Mouse (Mus musculus): ENCODE results near the gene Srebf1. TPM values are rescaled to one million over a fixed set of nuclear protein-coding genes. Genes with fewer than 3 reads are reported as not detected.

The Srebf1 gene
- polyA plus RNA-seq, 1 experiment from 2014 or later = 42.6 TPM

DNA sequence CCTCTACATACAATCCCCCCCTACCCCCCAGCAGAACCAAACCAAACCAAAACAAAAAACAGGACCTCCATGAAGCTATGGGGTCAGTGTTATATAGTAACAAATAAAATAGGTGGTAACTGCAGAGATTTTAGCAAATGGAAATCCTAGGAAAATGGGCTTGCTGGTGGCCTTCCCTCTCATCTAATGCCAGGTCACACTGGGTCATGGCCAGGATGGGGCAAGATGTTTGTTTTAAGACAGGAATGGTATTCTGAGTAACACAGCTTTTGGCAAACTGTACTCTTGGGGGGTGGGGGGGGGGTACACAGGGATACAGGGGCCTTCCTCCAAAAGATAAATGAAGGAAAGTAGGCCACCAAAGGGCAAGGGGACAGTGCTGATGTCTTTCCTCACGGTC, 59.8 kb downstream of the Srebf1 start:
- ATAC-seq = no peak
- H3K9ac ChIP-seq (ENCODE audit: low read length) = no peak overlapping the region
- H3K36me3 ChIP-seq (ENCODE audit: control insufficient read depth, insufficient read depth, low read length) = peaks cover 17% of the 10 kb centered on the region; the same call in 1 of the 2 replicates
- DNase-seq (ENCODE audit: low spot score) = no peak
- no peak overlapping the region for H3K27ac ChIP-seq (ENCODE audit: low read depth, low read length)
- no peak overlapping the region for H3K4me3 ChIP-seq (ENCODE audit: low read depth, low read length)
- no peak overlapping the region for H3K4me2 ChIP-seq (ENCODE audit: low read length)
- WGBS = 86% methylated on average over 1 of the region's 1 CpGs
- no peaks in the 10 kb centered on the region for H3K27me3 ChIP-seq (replicated peaks; ENCODE audit: control insufficient read depth, insufficient read depth, low read length)
- H3K9me3 ChIP-seq (replicated peaks; ENCODE audit: control insufficient read depth, low read length) = no peaks in the 10 kb centered on the region
- peaks cover 25% of the 10 kb centered on the region for H3K4me1 ChIP-seq (ENCODE audit: control insufficient read depth, insufficient read depth, low read length)

DNA sequence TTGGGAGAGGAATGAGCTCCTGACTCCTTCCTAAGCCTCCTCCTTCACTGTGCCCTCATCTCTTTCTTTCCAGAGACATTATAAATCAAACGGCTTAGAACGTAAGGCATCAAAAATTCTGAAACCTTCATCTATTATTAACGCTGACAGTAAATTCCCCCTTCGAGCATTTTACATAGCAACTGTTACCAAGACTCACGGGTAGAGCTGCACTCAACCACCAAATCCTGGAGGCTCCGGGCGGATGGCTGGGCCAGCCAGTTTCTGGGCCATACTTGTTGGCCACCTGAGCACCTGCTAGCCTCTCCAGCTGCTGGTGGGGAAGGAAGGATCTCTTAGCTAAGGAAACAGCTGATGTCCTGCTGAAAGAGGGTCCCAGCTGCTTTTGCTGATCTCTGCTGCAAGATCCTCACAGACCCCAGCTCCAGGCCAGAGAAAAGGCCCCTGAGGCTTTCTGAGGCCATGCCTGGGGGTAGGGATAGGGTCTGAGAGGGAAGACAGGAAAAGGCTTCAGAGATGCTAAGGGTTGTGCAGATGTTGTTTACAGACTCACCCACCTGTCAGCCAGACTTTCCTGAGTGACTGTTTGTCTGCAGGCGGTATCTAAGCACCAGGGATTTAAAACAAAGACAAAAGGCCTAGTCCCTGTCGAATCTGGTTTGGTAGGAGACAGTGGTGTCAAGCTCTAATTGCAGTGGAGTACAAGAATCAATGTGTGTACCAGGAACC, 61.1 kb downstream of the Srebf1 start:
- H3K36me3 ChIP-seq (ENCODE audit: control insufficient read depth, insufficient read depth, low read length) = peaks cover 25% of the 10 kb centered on the region
- H3K9ac ChIP-seq (ENCODE audit: low read length) = 0 out of 2 replicates have a peak overlapping the region, but pooled peaks have one; percentile 8
- peaks cover 24% of the 10 kb centered on the region for H3K4me1 ChIP-seq (ENCODE audit: control insufficient read depth, insufficient read depth, low read length)
- WGBS = 60% methylated on average over 9 of the region's 9 CpGs
- no peak overlapping the region for H3K4me3 ChIP-seq (ENCODE audit: low read depth, low read length)
- no peaks in the 10 kb centered on the region for H3K27me3 ChIP-seq (replicated peaks; ENCODE audit: control insufficient read depth, insufficient read depth, low read length)
- DNase-seq (ENCODE audit: low spot score) (peak; percentile 32), ATAC-seq (no peak)
- H3K4me2 ChIP-seq (ENCODE audit: low read length) = no peak overlapping the region
- peak overlapping the region; percentile 70 for H3K27ac ChIP-seq (ENCODE audit: low read depth, low read length)
- H3K9me3 ChIP-seq (replicated peaks; ENCODE audit: control insufficient read depth, low read length) = no peaks in the 10 kb centered on the region

DNA sequence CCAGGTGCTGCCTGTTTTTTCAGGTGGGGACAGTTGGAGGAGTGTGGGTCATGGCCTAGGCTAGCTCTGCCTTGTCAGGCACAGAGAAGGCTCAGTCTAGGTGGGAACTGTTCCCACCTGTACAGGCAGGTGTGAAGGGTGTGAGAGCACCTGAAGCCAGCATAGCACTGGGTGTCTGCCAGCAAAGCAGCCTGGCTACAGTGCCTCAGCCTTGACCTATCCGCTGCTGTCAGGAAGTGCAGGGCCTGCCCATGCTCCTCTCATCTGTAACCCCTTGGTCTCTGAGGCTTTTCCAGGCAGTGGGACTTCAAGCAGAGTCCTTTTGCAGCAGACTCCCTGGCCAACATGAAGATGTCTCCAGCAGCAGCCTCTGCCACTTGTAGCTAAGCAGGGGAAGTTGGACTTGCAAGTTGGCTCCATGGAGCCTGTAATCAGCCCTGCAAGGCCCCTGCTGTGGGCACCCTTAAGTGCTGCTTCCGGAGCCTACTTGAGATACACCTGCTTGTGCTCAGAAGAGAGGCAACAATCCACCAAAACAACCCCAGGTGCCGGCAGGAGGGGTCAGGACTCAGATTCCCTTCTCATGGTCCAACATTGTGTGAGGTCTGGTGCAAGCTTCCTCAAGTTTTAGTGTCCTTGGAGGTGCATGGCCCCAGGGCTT, 61.8 kb downstream of the Srebf1 start:
- peaks cover 18% of the 10 kb centered on the region for H3K4me1 ChIP-seq (ENCODE audit: control insufficient read depth, insufficient read depth, low read length)
- H3K27ac ChIP-seq (ENCODE audit: low read depth, low read length) = peak overlapping the region; percentile 63; the same call in 1 of the 2 replicates
- H3K4me3 ChIP-seq (ENCODE audit: low read depth, low read length) = no peak overlapping the region
- H3K9me3 ChIP-seq (replicated peaks; ENCODE audit: control insufficient read depth, low read length) = no peaks in the 10 kb centered on the region
- no peak overlapping the region for H3K4me2 ChIP-seq (ENCODE audit: low read length)
- ATAC-seq (no peak), DNase-seq (ENCODE audit: low spot score) (no peak)
- H3K9ac ChIP-seq (ENCODE audit: low read length) = 0 out of 2 replicates have a peak overlapping the region, but pooled peaks have one; percentile 3
- 76% methylated on average over 3 of the region's 3 CpGs for WGBS
- peaks cover 28% of the 10 kb centered on the region for H3K36me3 ChIP-seq (ENCODE audit: control insufficient read depth, insufficient read depth, low read length)
- no peaks in the 10 kb centered on the region for H3K27me3 ChIP-seq (replicated peaks; ENCODE audit: control insufficient read depth, insufficient read depth, low read length)

DNA sequence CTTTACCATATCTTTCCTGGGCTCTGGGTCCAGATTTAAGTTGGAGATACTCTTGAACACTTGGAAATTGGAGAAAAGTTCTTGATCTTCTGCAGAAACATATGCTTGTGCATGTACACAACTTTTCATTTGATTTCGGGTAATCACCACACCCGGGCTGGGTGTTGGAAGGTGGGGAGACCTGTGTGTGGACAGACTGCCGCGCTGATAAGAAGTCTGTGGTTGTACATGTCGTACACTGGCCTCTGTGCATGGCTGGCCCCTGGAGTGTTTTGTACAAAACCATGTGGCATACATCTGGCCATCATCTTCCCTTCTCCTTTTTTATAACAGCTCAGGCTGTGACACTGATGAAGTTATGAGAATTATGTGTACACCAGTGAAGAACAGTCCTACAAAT, 62.4 kb downstream of the Srebf1 start:
- Histone ChIP-seq H3K9me3 (replicated peaks; ENCODE audit: control insufficient read depth, low read length) (no peaks in the 10 kb centered on the region), H3K4me2 (ENCODE audit: low read length) (no peak overlapping the region), H3K9ac (ENCODE audit: low read length) (no peak overlapping the region), H3K4me1 (ENCODE audit: control insufficient read depth, insufficient read depth, low read length) (peaks cover 20% of the 10 kb centered on the region), H3K4me3 (ENCODE audit: low read depth, low read length) (no peak overlapping the region), H3K27ac (ENCODE audit: low read depth, low read length) (no peak overlapping the region; the same call in 1 of the 2 replicates), H3K27me3 (replicated peaks; ENCODE audit: control insufficient read depth, insufficient read depth, low read length) (no peaks in the 10 kb centered on the region), H3K36me3 (ENCODE audit: control insufficient read depth, insufficient read depth, low read length) (peaks cover 33% of the 10 kb centered on the region)
- DNase-seq (ENCODE audit: low spot score) (no peak), ATAC-seq (no peak)
- 94% methylated on average over 5 of the region's 5 CpGs for WGBS

DNA sequence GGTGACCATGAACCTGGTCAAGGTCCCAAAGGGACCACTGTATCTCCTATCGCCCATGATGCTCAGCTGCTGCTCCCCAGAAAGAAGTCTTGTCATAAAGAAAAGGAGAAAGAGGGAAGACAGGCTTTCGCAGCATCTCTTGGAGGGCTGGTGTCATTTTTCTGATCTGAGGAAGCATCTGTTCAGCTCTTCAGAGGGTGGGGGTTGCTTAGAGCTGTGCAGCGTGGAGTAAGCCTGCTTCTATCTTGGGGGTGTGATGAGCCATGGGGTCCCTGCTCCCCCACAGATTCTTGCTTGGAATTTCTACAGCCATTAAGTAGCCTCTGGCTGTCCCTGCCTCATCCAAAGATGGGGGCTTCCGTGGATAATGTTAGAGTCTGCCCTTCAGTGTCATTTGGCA, 64.1 kb downstream of the Srebf1 start:
- Histone ChIP-seq H3K27ac (ENCODE audit: low read depth, low read length) (peak overlapping the region; percentile 9; the same call in 1 of the 2 replicates), H3K27me3 (replicated peaks; ENCODE audit: control insufficient read depth, insufficient read depth, low read length) (no peaks in the 10 kb centered on the region), H3K4me3 (ENCODE audit: low read depth, low read length) (no peak overlapping the region), H3K9ac (ENCODE audit: low read length) (no peak overlapping the region), H3K9me3 (replicated peaks; ENCODE audit: control insufficient read depth, low read length) (no peaks in the 10 kb centered on the region), H3K4me2 (ENCODE audit: low read length) (no peak overlapping the region), H3K36me3 (ENCODE audit: control insufficient read depth, insufficient read depth, low read length) (peaks cover 37% of the 10 kb centered on the region), H3K4me1 (ENCODE audit: control insufficient read depth, insufficient read depth, low read length) (peaks cover 19% of the 10 kb centered on the region)
- no peak for ATAC-seq
- 84% methylated on average over 4 of the region's 4 CpGs for WGBS
- peak; percentile 30 for DNase-seq (ENCODE audit: low spot score)

DNA sequence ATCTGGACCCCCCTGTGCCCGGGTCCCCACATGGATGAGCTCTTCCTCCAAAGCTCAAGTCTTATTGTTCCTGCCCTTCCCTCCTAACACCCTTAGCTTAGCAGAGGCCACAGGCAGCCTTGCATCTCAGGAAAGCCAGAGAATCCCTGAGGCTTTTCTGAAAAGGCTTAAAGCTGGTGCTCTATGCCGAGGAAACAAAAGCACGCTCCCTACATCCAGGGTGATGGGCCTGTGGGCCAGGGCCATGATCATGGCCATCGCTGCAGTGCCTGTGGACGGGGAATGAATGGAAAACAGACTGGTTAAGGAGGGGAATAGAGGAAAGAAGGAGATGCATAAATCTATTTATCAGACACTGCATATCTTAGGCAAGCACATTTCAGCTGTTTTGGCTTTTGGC, 66.7 kb downstream of the Srebf1 start:
- Histone ChIP-seq H3K27me3 (replicated peaks; ENCODE audit: control insufficient read depth, insufficient read depth, low read length) (no peaks in the 10 kb centered on the region), H3K9me3 (replicated peaks; ENCODE audit: control insufficient read depth, low read length) (no peaks in the 10 kb centered on the region), H3K36me3 (ENCODE audit: control insufficient read depth, insufficient read depth, low read length) (peaks cover 37% of the 10 kb centered on the region), H3K4me1 (ENCODE audit: control insufficient read depth, insufficient read depth, low read length) (peaks cover 5% of the 10 kb centered on the region; the same call in 1 of the 2 replicates), H3K9ac (ENCODE audit: low read length) (peak overlapping the region; percentile 25; the same call in 1 of the 2 replicates), H3K4me3 (ENCODE audit: low read depth, low read length) (no peak overlapping the region), H3K27ac (ENCODE audit: low read depth, low read length) (peak overlapping the region; percentile 74), H3K4me2 (ENCODE audit: low read length) (no peak overlapping the region)
- 48% methylated on average over 5 of the region's 5 CpGs for WGBS
- DNase-seq (ENCODE audit: low spot score) (no peak), ATAC-seq (no peak)

DNA sequence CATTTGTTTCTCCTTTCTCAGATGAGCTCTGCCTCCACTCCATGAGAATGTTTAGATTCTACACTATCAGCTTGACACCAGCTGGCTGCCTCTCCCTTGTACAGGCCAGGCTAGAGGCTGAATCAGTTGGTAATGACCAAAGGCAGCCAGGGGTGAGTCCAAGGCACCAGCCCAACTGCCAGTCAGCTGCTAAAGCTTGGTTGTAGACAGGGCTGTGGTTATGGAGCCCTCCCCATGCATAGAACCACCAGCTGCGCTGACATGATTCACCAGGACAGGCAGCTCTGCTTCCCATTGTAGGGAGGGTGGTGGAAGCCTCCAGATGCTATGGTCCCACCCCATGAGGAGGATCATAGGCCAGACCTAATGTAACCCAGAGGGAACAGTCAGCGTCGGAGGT, 68.4 kb downstream of the Srebf1 start:
- Histone ChIP-seq H3K27me3 (replicated peaks; ENCODE audit: control insufficient read depth, insufficient read depth, low read length) (no peaks in the 10 kb centered on the region), H3K4me1 (ENCODE audit: control insufficient read depth, insufficient read depth, low read length) (peaks cover 3% of the 10 kb centered on the region; the same call in 1 of the 2 replicates), H3K9me3 (replicated peaks; ENCODE audit: control insufficient read depth, low read length) (no peaks in the 10 kb centered on the region), H3K36me3 (ENCODE audit: control insufficient read depth, insufficient read depth, low read length) (peaks cover 34% of the 10 kb centered on the region; the same call in 1 of the 2 replicates), H3K4me3 (ENCODE audit: low read depth, low read length) (no peak overlapping the region), H3K27ac (ENCODE audit: low read depth, low read length) (0 out of 2 replicates have a peak overlapping the region, but pooled peaks have one; percentile 9), H3K4me2 (ENCODE audit: low read length) (no peak overlapping the region), H3K9ac (ENCODE audit: low read length) (no peak overlapping the region)
- DNase-seq (ENCODE audit: low spot score) (no peak), ATAC-seq (no peak)
- WGBS = 81% methylated on average over 3 of the region's 3 CpGs

DNA sequence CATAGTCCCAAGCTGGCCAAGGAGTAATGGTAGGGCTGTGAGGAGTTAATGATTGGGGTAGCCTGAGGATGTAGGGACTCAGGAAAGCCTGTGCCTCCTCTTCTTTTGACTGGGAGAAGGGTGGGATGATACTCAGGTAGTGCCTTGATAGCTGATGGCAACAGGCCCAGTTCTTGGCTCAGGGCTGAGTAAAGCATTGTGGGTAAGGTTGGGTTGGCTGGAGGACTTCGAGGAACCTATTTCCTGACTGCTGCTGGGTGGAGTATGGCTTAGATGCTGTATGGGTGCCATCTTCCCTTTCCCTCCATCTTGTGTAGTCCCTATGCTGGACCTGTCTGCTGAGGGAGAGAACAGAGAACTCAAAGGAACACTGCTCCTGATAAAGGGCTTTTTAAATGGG, 70.0 kb downstream of the Srebf1 start:
- DNase-seq (ENCODE audit: low spot score) (no peak), ATAC-seq (no peak)
- H3K9ac ChIP-seq (ENCODE audit: low read length) = no peak overlapping the region
- 79% methylated on average over 1 of the region's 1 CpGs for WGBS
- peaks cover 43% of the 10 kb centered on the region for H3K36me3 ChIP-seq (ENCODE audit: control insufficient read depth, insufficient read depth, low read length)
- no peak overlapping the region for H3K27ac ChIP-seq (ENCODE audit: low read depth, low read length)
- no peak overlapping the region for H3K4me3 ChIP-seq (ENCODE audit: low read depth, low read length)
- H3K27me3 ChIP-seq (replicated peaks; ENCODE audit: control insufficient read depth, insufficient read depth, low read length) = no peaks in the 10 kb centered on the region
- H3K4me2 ChIP-seq (ENCODE audit: low read length) = no peak overlapping the region
- H3K4me1 ChIP-seq (ENCODE audit: control insufficient read depth, insufficient read depth, low read length) = peaks cover 3% of the 10 kb centered on the region; the same call in 1 of the 2 replicates
- H3K9me3 ChIP-seq (replicated peaks; ENCODE audit: control insufficient read depth, low read length) = no peaks in the 10 kb centered on the region

DNA sequence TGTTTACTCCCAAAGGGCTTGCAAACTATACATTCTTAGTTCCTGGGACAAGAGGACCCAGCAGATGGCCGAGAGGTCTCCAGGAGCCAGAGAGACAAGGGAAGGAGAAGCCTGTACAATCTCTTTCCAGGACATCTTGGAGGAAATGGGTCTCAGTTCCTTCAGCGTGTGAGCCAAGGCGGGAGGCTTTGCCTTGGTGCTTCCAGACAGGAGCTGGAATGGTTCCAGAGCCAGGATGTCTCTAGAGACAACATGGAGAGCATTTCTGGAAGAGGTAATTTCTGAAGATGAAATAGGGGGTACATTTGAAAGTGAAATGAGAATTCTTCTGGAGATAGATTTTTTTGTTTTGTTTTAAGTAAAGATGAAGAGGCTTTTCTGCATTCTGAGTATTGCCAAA, 71.7 kb downstream of the Srebf1 start:
- WGBS = 76% methylated on average over 3 of the region's 3 CpGs
- Histone ChIP-seq H3K4me1 (ENCODE audit: control insufficient read depth, insufficient read depth, low read length) (peaks cover 3% of the 10 kb centered on the region; the same call in 1 of the 2 replicates), H3K9me3 (replicated peaks; ENCODE audit: control insufficient read depth, low read length) (no peaks in the 10 kb centered on the region), H3K9ac (ENCODE audit: low read length) (no peak overlapping the region), H3K4me3 (ENCODE audit: low read depth, low read length) (no peak overlapping the region), H3K27ac (ENCODE audit: low read depth, low read length) (no peak overlapping the region), H3K4me2 (ENCODE audit: low read length) (no peak overlapping the region), H3K36me3 (ENCODE audit: control insufficient read depth, insufficient read depth, low read length) (peaks cover 46% of the 10 kb centered on the region), H3K27me3 (replicated peaks; ENCODE audit: control insufficient read depth, insufficient read depth, low read length) (no peaks in the 10 kb centered on the region)
- ATAC-seq (no peak), DNase-seq (ENCODE audit: low spot score) (no peak)

Data from forebrain, embryonic 14.5 days (tissue).